Mouse (Mus musculus) left cerebral cortex, adult 18-20 months (tissue): ENCODE measurements around the gene Gm21865. TPM values are rescaled to one million over a fixed set of nuclear protein-coding genes. Genes with fewer than 3 reads are reported as not detected.
"Not testable (repeated sequence)": the region's sequence is repeated elsewhere in the genome, so short reads cannot be mapped to it uniquely, and the experiment has no call there.

Experiments used
- DNase-seq, 2 experiments: peaks; one replicate each; pipeline ENCODE4 v3.0.0; 2021 to 2022; ENCODE audit warnings: low spot score in 2 of 2, mixed read lengths in 1 of 2
- long read RNA-seq, 2 experiments: library from polyadenylated mRNA; stranded (forward); transcript quantifications; one replicate each; pipeline ENCODE4 v2.0.0; 2021
- total RNA-seq, 2 experiments: library from RNA; stranded (reverse); gene quantifications; 2 replicates each; pipeline ENCODE4 v1.2.3; 2021

Gm21865 gene
- total RNA-seq: not detected
- long read RNA-seq, experiment 1: 0 reads
- long read RNA-seq, experiment 2: 0 reads

DNA sequence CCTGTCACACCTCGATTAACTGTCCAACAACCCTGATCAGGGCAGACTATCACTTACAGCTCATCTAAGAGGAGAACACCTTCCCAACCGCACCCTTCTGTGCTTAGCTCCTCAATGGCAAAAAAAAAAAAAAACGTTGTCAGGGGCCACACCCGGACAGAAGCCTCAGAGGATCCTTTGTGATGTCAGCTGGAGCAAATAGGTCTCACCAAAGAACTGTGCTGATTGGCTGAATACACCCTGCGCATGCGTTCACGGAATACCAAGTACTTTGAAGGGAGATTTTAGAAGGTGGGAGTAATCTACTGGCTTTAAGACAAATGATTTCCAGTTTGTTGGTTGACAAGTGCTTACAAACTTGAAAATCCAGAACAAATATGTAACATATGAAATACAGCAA lies at the start of gene Gm21865:
Gene Gm21865, minus strand, starts transcription at position 101 of the 400 bp plus-strand sequence.
- DNase-seq: not testable (repeated sequence)

Other genes with a start within 250 kb of the Gm21865 start
- gene Gm21882, start 64.6 kb upstream of the Gm21865 start, total RNA-seq: not detected